Mouse (Mus musculus) fat pad, adult 2 months (tissue): ENCODE data around the gene Plekhh3.
A peak's percentile ranks its signal among the peaks of the same experiment; 100 is the strongest.

Source experiments
- DNase-seq: peaks from one replicate; pipeline ENCODE4 v3.0.0-alpha.2; 2011; ENCODE audit warnings: low read depth, low spot score; ENCODE audit errors: extremely low read depth

Gene Plekhh3

DNA sequence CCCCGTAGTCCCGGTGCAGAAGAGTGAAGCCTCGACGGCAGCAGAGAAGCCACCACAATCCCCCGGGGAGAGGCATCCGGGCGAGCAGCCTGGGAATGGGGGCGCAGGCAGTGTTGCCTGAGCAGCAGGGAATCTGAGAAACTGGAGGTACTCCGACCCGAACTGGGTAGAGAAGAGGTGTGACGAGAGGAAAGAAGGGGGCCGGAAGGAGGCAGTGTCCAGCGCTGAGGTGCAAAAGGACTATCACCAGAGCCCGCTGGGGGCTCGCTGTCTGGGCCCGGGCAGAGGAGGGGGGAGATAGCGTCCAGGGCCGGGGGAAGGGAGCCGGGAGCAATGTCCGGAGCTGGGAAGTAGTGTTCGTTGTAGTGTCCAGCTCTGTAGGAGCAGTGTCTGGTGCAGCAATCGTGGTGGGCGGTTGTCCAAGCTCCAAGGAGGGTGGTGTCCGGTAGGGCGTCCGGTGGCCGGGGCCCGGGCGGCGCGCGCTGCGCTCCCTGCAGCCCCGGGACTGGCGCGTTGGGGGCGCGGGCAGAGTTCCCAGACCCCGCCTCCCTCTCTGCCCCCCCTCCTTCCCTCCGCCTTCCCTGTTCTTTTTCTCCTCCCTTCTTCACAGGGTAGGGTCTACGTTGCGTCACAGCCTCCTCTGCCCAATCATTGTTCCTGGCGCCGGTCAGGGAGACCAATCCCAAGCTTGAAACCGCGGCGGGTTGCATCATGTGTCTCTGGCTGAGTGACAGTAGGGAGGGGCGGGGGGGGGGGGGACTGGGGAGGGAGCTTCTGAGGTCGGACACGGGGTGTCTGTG lies at the start of gene Plekhh3:
Gene Plekhh3, minus strand, starts transcription at position 541 of the 800 bp plus-strand sequence.
- DNase-seq = peak; percentile 76

DNA sequence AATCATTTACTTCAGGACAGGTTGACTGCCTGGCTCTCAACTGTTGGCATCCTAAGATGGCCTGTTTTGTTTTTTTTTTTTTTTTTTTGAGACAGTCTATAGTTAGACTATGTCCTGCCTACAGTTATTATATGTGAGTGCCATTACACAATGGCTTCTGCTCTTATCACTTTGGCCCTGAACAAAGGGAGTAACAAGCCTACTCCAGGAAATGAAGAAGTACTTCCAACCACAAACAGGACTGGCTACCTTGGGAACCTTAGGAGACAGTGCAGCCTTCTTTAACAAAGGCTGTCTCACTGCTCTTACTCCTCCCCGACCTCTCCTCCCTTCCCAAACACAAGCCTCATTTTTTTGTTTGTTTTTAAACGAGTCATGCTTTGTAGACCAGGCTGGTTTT lies 49.7 kb upstream of the Plekhh3 start:
- no peak for DNase-seq

DNA sequence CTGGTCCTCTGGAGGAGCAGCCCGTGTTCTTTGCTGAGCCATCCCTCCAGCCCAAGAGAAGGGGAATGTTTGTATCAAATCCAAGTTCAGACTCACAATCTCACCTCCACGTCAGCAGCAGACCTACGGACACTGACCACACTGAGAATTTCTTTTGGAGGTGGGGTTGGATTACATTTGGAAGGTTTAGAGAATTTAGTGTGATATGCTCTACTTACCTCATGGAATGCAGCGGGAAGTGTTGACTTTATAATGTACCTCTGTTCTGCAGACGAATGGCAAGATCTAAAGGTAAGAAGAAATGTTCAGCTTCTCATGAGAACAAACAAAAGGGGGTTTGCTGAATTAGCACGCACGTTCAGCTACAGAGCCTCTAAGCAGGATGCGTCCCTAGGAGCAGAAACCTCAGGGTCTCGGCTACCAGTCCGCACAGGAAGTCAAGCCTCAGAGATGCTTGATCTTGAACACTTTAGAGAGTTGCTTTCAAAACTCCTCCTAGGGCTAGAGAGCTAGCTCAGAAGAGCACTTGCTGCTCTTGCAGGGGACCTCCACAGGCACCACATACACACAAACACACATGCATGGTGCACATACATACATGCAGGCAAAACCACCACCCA lies 47.4 kb upstream of the Plekhh3 start:
- DNase-seq = no peak

DNA sequence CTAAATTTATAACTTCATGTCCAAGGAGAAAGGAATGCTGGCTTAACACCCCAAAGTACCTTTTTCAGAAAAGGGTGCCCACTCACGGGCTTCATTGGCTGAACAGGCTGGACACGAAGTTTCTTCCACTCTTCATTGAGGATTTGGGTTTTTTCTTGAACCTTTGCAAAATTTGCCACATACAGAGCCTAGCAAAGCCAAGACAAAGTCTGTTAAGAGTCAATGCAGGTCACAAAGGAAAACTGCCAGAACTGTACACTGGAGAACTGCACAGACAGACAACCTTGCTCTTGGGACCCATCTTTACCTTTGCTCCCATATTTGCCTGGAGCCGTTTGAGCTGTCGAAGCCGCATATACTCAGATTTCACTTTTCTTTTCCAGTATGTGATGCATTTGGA lies 45.8 kb upstream of the Plekhh3 start:
- no peak for DNase-seq

DNA sequence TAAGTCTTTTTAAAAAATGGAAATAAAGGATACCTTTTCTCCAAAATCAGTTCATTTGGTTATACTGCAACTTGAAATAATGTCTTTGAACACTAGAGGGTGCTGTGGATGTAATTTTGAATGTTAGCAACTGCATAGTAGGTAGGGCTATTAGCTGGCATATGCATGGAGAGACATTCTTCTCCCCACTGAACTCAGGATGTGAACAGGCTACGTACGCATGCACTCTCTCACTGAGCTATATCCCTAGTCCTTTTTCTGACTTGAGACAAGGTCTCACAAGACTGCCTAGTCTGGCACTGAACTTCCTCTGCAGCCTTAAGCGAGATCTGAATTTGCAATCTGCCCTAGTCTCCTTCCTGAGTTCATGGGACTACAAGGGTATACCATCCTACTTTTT lies 40.8 kb upstream of the Plekhh3 start:
- DNase-seq = no peak

DNA sequence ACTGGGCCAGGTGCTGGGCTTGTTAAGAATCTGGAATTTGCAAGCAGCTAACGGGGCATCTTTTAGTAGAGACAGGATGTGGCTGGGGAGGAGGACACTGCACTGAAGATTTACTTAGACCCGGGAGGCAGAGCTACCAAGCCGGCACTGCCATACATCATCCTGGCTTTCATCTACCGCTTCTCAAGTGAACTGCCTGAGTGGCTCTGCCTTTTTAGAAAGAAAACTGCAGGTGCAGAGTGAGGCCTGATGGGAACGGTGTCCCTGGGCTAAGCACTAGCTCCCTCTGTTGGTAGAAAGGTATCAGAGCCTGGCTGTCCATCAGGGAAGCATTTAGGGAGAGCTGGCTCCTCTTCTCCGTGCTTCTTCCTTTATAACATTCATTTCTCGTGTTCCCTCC lies 29.8 kb upstream of the Plekhh3 start:
- DNase-seq = no peak

DNA sequence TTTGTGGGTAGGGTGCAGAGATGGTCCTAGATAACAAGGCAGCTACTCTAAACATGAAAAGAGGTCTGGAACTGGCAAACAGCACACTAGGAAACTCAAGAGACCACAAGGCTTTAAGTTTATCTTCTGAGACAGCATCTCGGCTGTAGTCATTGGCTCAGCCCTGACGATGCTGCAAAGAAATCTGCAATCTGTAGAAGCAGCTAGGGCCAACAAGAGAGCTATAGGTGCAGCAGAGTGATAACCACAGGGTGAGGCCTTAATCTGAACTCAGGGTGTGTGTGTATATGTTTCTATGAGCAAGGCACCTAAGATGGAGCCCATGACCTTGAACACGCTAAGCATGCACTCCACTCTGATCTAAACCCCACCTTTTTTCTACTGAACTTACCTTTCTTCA lies 28.4 kb upstream of the Plekhh3 start:
- no peak for DNase-seq

DNA sequence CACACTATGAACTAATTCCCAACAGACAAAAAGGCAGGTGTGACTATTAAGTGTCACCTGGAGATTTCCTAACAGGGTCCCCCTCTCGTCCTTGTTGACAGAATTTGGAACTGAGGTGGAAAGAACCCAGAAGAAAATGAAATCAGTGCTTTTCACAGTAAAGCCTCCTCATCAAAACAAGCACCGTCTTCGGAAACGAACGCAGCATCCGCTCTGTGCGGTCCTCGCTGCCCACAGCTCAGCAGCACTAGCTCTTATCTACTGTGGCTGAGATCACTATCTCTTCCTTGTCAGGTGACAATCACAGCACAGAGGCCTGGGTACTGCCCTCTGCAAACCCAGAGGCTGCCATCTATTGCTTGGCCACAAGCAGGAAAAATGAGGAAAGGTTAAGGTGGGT lies 25.0 kb upstream of the Plekhh3 start:
- no peak for DNase-seq

DNA sequence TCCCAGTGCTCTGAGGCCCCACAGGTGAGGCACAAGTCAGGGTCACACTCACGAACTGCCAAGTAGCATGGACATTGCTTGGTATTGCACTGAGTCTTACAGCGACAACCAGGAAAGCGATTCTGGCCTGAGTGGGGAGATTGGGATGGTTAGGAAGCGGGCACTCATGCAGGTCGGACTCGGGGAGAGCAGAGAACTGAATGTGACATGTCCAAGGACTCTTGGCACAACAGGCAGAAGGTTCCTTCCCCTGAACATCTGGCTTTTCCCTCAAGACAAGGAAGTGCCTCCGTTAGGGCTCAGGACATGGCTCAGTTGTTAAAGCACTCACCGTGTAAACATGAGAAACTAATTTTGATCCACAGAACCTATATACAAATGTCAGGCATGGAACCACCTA lies 24.4 kb upstream of the Plekhh3 start:
- no peak for DNase-seq

DNA sequence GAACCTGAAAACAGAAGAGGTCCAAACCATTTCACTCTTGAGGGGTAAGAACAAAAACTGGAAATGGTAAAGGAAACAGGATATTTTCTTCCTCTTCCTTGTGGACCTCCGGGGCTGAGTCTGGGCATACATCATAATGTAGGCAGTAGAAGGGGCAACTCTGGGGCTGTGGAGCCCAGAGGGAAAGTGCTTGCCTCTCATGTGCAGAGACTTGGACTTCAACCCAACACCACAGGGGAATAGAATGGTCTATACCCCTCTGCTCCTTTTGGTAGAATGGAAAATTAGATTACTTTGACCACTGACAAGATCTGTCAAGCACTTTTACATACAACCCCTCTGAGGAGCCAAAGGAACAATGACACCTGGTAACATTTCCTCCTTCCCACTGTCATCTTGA lies 23.9 kb upstream of the Plekhh3 start:
- DNase-seq = no peak

DNA sequence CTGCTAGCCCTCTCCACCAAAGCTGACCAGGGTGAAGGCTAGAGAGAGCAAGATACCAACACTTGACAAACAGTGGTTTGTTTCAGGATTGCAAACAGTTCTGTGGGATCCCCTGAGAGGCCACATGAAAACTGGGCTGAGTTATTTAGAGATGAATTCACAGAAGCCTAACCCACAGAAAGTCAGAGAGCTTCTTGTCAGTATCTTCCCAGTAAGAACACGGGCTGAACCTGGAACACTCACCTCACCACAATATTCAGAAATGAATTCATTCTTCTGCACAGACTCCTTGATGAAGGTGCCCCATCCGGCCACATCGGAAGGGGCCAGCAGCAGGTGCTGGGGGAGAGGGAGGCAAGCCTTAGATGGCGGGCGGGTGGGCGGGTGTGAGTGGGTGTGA lies 23.5 kb upstream of the Plekhh3 start:
- DNase-seq = no peak

DNA sequence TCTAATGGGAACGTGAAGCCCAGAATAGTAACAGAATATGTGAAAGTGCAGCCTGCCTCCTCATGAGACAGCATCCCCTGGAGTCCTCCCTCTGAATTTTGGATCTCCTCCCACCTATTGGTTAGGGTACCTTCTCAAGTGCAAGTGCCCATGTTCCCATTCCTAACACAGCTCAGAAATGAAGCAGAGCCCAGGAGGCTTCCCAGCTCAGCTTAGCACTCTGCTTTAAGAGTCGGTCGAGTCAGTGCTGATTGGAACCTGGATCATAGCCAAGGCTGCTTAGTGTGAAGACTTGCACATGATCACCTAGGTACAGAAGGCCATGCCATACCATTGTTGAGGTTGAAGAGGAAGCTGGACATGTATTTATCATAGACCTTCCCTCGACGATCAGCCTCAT lies 23.0 kb upstream of the Plekhh3 start:
- no peak for DNase-seq

DNA sequence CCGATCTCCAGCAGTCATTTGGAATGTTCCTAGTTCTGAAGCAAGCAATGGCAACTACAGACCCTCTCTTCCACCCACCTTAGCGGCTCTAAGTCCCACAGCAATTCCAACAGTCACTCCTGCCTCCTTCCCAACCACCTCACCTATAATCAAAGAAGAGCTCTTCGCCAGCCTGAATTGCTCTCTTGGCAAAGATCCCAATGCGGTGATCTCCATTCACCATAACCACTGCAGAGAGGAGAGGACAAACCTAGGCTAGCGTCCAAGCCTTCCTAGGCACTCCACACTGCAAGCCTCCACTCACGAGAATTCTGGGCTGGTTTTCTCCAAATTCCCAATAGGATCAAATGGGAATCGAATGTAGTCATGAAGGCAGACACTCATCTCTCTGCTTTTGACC lies 21.9 kb upstream of the Plekhh3 start:
- no peak for DNase-seq

DNA sequence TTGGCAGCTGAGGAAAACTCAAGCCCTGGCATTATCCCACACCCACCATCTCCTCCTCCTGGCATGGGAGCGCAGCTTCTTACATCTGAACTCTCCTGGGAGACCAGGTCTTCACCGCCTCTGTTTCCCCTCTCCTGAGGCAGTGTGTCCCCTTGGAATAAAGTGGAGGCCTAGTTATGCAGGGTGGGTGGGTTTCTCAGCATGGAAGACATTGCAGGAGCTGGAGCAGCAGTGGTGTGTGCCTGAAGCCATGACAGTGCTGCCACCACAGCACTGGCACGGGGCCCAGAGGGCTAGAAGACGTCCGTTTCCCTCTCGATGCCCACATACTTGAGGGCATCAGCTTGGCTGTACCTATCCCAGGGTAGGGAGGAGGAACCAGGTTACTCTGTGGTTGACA lies 21.5 kb upstream of the Plekhh3 start:
- no peak for DNase-seq

DNA sequence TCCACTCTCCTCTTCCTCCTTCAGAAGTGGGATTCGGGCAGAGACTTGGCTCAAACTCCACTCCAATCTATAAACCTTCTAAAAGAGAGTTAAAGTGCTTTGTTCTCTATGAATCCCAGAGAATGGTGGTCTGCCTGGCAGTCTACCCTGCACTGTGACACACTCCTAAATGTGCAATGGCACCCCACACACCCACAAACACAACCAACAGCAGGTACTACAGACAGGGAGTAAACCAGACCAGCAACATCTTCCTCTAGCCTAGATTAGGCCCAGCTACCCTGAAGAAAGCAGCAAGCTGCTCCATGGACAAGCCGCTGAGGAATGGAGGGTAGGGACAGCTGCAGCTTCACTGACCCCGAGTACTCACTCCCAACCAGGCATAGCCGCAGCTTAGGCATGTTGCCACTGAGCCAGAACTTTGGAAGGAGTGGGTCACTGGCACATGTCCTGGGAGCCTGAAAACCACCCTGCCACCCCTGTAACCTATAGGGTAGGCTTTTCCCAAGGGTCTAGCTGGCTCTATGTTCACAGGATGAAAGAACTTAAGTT lies 20.8 kb upstream of the Plekhh3 start:
- no peak for DNase-seq

DNA sequence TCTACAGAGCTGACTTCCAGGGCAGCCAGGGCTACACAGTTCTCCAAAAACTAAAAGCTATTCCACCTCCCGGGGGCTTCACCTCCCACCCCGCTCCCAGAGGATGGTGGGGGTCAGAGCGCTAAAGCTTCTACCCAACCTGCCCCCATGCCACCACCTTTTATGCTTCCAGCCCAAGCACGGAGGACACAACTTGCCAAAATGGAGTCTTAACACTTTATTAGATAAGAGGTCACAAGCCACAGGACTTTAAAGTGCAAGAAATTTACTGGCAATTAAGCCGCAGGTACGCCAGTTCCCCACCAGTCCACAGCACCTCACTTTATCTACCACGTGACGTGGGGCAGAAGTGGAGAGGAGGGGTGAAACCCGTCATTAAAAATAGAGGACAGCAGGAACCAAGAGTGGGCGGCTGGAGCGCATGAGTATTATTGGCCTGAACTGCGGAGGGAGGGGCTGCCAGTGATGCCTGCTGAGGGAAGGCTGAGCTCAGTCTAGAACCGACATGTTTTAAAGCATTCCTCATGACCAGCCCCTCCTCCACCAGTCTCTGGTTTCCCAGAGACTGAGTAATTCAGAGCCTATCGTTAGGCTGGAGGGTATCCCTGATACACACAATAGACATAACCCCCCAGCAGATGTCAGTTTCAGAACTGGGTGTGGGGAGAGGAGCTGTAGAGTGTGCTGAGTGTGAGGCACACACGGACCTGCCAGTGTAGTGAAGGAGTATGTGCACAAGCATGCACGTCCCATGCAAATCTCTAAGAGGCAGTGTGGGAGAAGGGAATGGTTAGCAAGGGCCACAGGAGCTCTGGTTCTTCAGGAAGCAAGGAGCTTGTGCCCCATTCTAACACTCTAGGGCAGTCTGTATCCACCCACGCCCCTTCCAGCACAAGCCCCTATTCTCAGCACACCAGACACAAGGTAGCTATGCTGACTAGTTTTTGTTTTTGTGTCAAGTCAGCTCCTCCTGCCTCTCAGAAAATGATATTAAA lies 20.1 kb upstream of the Plekhh3 start:
- DNase-seq = no peak

DNA sequence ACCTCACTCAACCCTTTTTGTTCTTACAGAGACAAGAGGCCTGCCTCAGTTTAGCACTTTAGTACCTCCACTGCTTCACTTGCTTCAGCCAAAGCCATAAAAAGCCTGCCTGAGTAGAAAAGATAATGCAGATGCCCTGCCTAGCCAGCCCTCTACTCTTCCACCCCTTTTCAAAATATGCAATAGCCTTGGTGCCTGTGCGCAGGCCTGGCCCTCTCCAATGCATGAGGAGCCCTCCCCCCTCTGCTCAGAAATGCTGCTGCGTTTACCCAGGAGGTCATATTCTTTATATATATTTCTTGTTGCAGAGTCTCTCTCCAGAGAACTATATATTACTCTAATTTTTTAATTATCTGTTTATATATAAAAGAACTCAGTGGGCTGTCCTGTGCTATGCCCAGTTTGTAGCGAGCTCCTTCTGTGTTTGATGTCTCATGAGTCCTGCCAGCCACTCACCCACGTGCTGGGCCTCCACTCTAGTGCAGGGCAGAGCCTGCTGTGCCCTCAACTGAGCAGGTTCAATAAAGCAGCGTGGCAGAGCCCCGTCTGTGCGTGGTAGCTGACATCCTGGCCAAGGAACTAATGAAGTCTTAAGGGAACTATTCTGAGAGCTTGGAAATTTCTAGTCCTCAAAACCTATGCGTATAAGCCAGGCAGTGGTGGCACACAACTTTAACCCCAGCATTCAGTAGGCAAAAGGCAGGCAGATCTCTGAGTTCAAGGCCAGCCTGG lies 19.2 kb upstream of the Plekhh3 start:
- DNase-seq = no peak

DNA sequence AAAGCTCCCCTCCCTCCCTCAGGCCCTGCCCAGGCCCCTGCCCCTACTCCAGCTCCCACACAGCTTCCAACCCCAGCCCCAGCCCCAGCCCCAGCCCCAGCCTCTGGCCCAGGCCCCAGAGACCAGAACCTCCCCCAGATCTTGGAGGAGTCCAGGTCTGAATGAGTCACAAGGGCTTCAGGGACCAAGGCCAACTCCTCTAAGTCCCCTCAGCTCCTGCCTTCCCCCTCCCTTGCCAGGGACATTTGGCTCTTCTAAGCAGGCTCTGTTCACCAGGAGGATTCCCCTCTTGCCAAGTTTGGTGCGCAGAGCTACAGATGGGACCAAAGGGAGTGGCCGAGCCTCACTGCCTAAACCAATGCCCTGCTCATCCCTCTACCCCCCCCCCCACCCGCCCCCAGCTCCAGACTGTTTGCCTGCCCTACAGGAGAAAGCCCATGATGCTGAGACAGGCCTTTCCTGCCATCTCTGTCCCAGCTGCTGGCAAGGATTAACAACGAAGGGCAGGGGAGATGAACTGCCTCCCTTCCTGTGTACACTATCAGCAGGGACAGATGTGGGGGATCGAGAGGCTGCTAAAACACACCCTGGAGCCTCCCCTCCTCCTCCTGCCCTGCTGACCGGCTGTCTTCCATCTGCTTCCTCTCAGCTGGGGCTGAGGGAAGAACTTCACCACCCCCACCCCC lies 18.5 kb upstream of the Plekhh3 start:
- no peak for DNase-seq

DNA sequence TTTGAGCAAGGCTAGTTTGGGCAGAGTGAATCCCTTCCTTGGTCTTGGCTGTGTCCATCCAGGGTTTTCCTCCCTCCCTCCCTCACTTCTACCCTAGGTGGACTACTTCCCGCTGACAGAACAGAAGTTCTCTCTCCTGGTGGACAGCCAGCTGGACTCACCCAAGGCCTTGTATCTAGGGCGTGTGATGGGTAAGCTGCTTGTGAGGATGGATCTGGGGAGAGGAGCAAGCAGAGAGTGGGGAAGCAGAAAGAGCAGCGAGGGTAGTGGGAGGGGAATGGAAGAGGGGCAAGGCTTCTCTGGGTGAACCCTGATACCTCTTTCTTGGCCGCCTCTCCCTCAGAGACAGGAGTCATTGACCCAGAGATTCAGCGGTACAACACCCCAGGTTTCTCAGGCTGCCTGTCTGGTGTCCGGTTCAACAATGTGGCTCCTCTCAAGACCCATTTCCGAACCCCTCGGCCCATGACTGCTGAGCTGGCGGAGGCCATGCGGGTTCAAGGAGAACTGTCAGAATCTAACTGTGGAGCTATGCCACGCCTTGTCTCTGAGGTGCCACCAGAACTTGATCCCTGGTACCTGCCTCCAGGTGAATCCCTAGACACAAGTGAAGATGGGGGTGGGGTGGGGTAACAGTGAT lies 17.1 kb upstream of the Plekhh3 start:
- DNase-seq = no peak

DNA sequence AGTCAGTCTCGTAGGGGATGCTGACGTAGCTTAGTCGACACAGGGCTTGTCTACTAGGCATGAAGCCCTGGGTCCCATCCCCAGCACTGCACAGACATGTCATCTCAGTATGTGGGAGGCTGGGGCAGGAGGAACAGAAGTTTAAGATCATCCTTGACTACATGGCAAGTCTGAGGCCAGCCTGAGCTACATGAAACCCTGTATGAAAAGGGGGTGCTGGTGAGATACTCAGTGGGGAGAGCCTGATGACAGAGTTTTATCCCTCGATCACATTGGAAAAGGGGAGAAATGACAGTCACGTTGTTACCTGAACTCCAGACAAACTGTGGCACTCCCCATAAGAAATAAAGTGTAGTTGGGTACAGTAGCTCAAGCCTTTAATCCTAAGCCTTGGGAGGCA lies 16.4 kb upstream of the Plekhh3 start:
- DNase-seq = no peak
